Mouse (Mus musculus): ENCODE data around the gene Syde1. TPM values are rescaled to one million over a fixed set of nuclear protein-coding genes. Genes with fewer than 3 reads are reported as not detected.

The Syde1 gene
- polyA plus RNA-seq, 1 experiment from 2014 or later, result 4.2 TPM

DNA sequence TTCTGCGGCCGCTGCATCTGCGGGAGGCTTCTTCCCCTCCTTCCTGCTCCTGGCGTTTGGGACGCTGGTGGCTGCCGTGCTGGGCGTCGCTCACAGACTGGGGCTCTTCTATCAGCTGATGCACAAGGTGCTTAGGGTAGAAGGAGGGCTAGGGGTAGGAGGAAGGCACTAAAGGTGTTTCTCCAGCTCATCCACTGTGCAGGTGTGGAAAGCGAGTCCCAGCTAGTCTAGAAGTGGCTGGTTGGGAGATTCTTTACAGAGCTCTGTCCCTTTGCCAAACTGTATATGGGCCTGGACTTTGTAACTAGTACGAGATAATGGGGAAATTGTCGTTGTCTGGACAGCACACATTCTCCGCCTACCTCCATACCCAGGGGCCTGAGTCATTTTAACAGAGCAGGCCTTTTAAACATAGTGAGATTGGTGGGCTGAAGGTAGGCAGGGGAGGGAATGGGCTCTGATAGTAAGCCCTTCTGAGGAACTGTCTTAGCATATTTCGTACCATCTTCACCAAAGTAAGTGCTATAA is 16.6 kb downstream of the Syde1 start:
- H3K9me3 ChIP-seq, result no peaks in the 10 kb centered on the region
- ATAC-seq (ENCODE audit: low FRiP score, low read depth), result peak; percentile 54
- H3K4me2 ChIP-seq, result peak overlapping the region; percentile 65
- peaks cover 15% of the 10 kb centered on the region for H3K4me1 ChIP-seq (replicated peaks)
- peak overlapping the region; percentile 57 for H3K4me3 ChIP-seq
- H3K9ac ChIP-seq, result peak overlapping the region; percentile 56
- H3K27me3 ChIP-seq, result no peaks in the 10 kb centered on the region
- WGBS, result 17% methylated on average over 13 of the region's 13 CpGs
- peaks cover 5% of the 10 kb centered on the region; the same call in 1 of the 2 replicates for H3K36me3 ChIP-seq
- H3K27ac ChIP-seq (replicated peaks), result peak overlapping the region; percentile 88

- Histone ChIP-seq H3K27ac (replicated peaks) (peak within 1 kb of the TSS; percentile 88), H3K27me3 (no peaks in the 10 kb centered on the region), H3K4me1 (replicated peaks) (peaks cover 15% of the 10 kb centered on the region), H3K9me3 (no peaks in the 10 kb centered on the region), H3K4me2 (peak within 1 kb of the TSS; percentile 65), H3K4me3 (peak within 1 kb of the TSS; percentile 57), H3K36me3 (peaks cover 1% of the 10 kb centered on the region; the same call in 1 of the 2 replicates), H3K9ac (peak within 1 kb of the TSS; percentile 56)
- under 1% methylated on average over 51 of the region's 51 CpGs for WGBS
- peak; percentile 93 for ATAC-seq (ENCODE audit: low FRiP score, low read depth)
Observed at GRCm38 (mm10) chr10:78574250-78575104, 17.3 kb downstream of the Syde1 start, which contains the start of gene Ilvbl. Gene Ilvbl, plus strand, starts transcription at chr10:78574346.

DNA sequence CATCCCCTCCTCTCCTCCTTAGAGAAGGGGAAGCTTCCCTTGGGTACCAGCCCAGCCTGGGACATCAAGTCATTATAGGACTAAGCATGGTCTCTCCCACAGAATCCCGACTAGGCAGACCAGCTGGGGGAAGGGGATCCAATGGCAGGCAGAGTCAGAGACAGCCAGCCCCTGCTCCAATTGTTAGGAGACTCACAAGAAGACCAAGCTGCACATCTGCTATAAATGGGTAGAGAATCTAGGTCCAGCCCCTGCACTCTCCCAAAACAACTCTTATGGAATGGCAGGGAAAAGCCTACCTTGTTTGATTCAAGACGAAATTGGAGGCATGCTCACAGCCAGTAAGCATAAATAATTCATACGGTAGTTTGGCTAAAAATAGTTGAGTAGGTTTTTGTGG is 18.5 kb downstream of the Syde1 start:
- Histone ChIP-seq H3K4me1 (replicated peaks) (peaks cover 15% of the 10 kb centered on the region), H3K36me3 (no peaks in the 10 kb centered on the region), H3K27ac (replicated peaks) (no peak overlapping the region), H3K9ac (no peak overlapping the region), H3K4me2 (no peak overlapping the region), H3K9me3 (no peaks in the 10 kb centered on the region), H3K27me3 (no peaks in the 10 kb centered on the region), H3K4me3 (no peak overlapping the region)
- whole genome bisulfite sequencing, result 68% methylated on average over 3 of the region's 3 CpGs
- no peak for ATAC-seq (ENCODE audit: low FRiP score, low read depth)

GRCm38 (mm10) chr10:78570897-78571296 is 20.9 kb downstream of the Syde1 start:
- H3K4me3 ChIP-seq, result no peak overlapping the region

GRCm38 (mm10) chr10:78570416-78570815 is 21.3 kb downstream of the Syde1 start:
- Histone ChIP-seq H3K4me2 (no peak overlapping the region), H3K27ac (replicated peaks) (no peak overlapping the region), H3K9me3 (no peaks in the 10 kb centered on the region), H3K36me3 (no peaks in the 10 kb centered on the region), H3K4me3 (no peak overlapping the region), H3K4me1 (replicated peaks) (peaks cover 7% of the 10 kb centered on the region), H3K9ac (no peak overlapping the region), H3K27me3 (no peaks in the 10 kb centered on the region)
- 69% methylated on average over 6 of the region's 6 CpGs for WGBS
- ATAC-seq (ENCODE audit: low FRiP score, low read depth), result no peak

More at GRCm38 (mm10) chr10:78570897-78571296, 20.9 kb downstream of the Syde1 start:
- Histone ChIP-seq H3K27me3 (no peaks in the 10 kb centered on the region), H3K4me1 (replicated peaks) (peaks cover 12% of the 10 kb centered on the region), H3K4me2 (no peak overlapping the region), H3K36me3 (no peaks in the 10 kb centered on the region), H3K9me3 (no peaks in the 10 kb centered on the region), H3K9ac (no peak overlapping the region), H3K27ac (replicated peaks) (no peak overlapping the region)
- no peak for ATAC-seq (ENCODE audit: low FRiP score, low read depth)
- 55% methylated on average over 2 of the region's 2 CpGs for WGBS

- H3K4me3 ChIP-seq, result no peak overlapping the region
- no peaks in the 10 kb centered on the region for H3K36me3 ChIP-seq
- no peak overlapping the region for H3K27ac ChIP-seq (replicated peaks)
- no peaks in the 10 kb centered on the region for H3K9me3 ChIP-seq
- no peaks in the 10 kb centered on the region for H3K27me3 ChIP-seq
- H3K9ac ChIP-seq, result no peak overlapping the region
- WGBS, result 67% methylated on average over 3 of the region's 3 CpGs
- no peak for ATAC-seq (ENCODE audit: low FRiP score, low read depth)
- 0 out of 2 replicates have a peak, but pooled peaks cover 2% of the 10 kb centered on the region for H3K4me1 ChIP-seq (replicated peaks)
- no peak overlapping the region for H3K4me2 ChIP-seq
Observed at GRCm38 (mm10) chr10:78569686-78570085, 22.1 kb downstream of the Syde1 start.

DNA sequence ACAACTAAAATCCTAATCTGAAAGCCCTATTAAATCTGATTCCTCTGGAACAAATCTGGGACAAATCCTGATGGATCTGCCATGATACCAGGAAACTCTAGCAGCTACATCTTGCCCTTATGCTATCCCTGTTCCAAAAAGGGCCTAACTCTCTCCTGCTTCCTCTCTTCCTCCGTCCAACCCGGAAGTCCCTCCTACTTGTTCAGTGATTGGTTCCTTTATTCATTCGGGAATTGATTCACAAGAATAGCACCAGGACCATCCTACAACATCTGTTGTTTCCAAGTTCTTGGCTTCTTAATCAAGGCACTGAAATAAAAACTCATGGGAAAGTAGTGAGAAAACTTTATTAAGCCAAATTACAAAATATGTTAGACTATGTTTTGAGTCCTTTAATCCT is 22.6 kb downstream of the Syde1 start:
- Histone ChIP-seq H3K4me2 (no peak overlapping the region), H3K4me1 (replicated peaks) (0 out of 2 replicates have a peak, but pooled peaks cover 2% of the 10 kb centered on the region), H3K9me3 (no peaks in the 10 kb centered on the region), H3K27ac (replicated peaks) (no peak overlapping the region), H3K4me3 (no peak overlapping the region), H3K9ac (no peak overlapping the region), H3K27me3 (no peaks in the 10 kb centered on the region), H3K36me3 (no peaks in the 10 kb centered on the region)
- WGBS, result 79% methylated on average over 3 of the region's 3 CpGs
- ATAC-seq (ENCODE audit: low FRiP score, low read depth), result no peak

DNA sequence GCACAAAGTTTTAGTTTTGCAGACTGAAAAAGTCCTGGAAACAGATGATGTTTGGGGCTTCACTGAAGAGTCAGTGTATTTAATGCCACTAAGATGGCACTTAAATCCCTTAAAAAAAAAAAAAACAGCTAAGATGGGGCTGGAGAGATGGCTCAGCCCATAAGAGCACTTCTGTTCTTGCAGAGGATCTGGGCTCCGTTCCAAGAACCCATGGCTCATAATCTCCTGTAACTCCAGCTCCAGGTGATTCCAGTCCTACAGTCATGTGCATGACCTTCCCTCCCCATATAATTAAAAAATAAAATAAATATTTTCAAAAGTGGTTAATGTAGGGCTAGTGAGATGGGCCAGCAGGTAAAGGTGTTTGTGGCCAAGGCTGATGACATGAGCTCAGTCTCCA is 26.7 kb downstream of the Syde1 start:
- no peak overlapping the region for H3K4me2 ChIP-seq
- 88% methylated on average over 1 of the region's 1 CpGs for WGBS
- H3K36me3 ChIP-seq, result no peaks in the 10 kb centered on the region
- no peaks in the 10 kb centered on the region for H3K9me3 ChIP-seq
- H3K9ac ChIP-seq, result no peak overlapping the region
- no peaks in the 10 kb centered on the region for H3K4me1 ChIP-seq (replicated peaks)
- no peaks in the 10 kb centered on the region for H3K27me3 ChIP-seq
- no peak overlapping the region for H3K4me3 ChIP-seq
- no peak for ATAC-seq (ENCODE audit: low FRiP score, low read depth)
- no peak overlapping the region for H3K27ac ChIP-seq (replicated peaks)

DNA sequence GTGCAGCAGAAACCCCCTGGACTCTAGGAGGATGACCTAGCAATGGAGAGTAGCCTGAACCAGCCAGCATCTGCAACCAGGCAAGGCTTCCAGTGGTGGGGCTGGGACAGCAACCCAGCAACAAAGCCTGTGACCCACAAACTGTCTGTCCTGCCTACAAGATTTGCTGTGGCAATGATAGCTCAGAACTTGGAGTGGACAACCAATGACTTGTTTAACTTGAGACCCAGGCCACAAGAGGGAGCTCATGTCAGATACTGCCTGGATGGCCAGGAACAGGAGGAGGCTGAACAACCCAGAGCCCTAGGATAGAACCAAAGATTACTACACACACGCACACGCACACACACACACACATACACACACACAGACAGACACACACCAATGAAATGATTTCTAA is 50.8 kb downstream of the Syde1 start:
- H3K9me3 ChIP-seq, result no peaks in the 10 kb centered on the region
- no peaks in the 10 kb centered on the region for H3K36me3 ChIP-seq
- WGBS, result 73% methylated on average over 2 of the region's 2 CpGs
- no peak overlapping the region for H3K4me3 ChIP-seq
- no peaks in the 10 kb centered on the region for H3K4me1 ChIP-seq (replicated peaks)
- H3K4me2 ChIP-seq, result no peak overlapping the region
- no peak overlapping the region for H3K9ac ChIP-seq
- H3K27ac ChIP-seq (replicated peaks), result no peak overlapping the region
- ATAC-seq (ENCODE audit: low FRiP score, low read depth), result no peak
- H3K27me3 ChIP-seq, result no peaks in the 10 kb centered on the region

Other genes starting within 250 kb of the Syde1 start
- 83.5 and 86.4 TPM in 2 replicates for gene Agpat3, start 239.5 kb downstream of the Syde1 start, polyA plus RNA-seq (2015; fragmentation: Nextera tagmentation; extraction: Ambion mirVana)
- 402 and 403 TPM in 2 replicates for gene Rrp1, start 178.9 kb downstream of the Syde1 start, polyA plus RNA-seq (2015; fragmentation: Nextera tagmentation; extraction: Ambion mirVana)
- gene Cstb, start 166.3 kb downstream of the Syde1 start, polyA plus RNA-seq (2015; fragmentation: Nextera tagmentation; extraction: Ambion mirVana), result 90.9 and 95.0 TPM in 2 replicates
- gene Pdxk, start 127.0 kb downstream of the Syde1 start, polyA plus RNA-seq (2015; fragmentation: Nextera tagmentation; extraction: Ambion mirVana), result 46.5 and 49.8 TPM in 2 replicates
- gene Olfr1358, start 74.5 kb downstream of the Syde1 start, polyA plus RNA-seq (2015; fragmentation: Nextera tagmentation; extraction: Ambion mirVana), result not detected in 2 replicates
- 65.0 and 69.9 TPM in 2 replicates for gene Ilvbl, start 17.6 kb downstream of the Syde1 start, polyA plus RNA-seq (2015; fragmentation: Nextera tagmentation; extraction: Ambion mirVana)
- gene Olfr1357, start 26.1 kb upstream of the Syde1 start, polyA plus RNA-seq (2015; fragmentation: Nextera tagmentation; extraction: Ambion mirVana), result not detected in 2 replicates
- not detected in 2 replicates for gene Casp14, start 126.3 kb upstream of the Syde1 start, polyA plus RNA-seq (2015; fragmentation: Nextera tagmentation; extraction: Ambion mirVana)
- 0.39 and 0.65 TPM in 2 replicates for gene Ccdc105, start 161.1 kb upstream of the Syde1 start, polyA plus RNA-seq (2015; fragmentation: Nextera tagmentation; extraction: Ambion mirVana)
- gene Slc1a6, start 188.5 kb upstream of the Syde1 start, polyA plus RNA-seq (2015; fragmentation: Nextera tagmentation; extraction: Ambion mirVana), result 27.3 and 29.8 TPM in 2 replicates

Data from hindbrain, embryonic 15.5 days (tissue).